Mouse (Mus musculus): ENCODE measurements around the gene Rbm14.
"Not testable (repeated sequence)": the region's sequence is repeated elsewhere in the genome, so short reads cannot be mapped to it uniquely, and the experiment has no call there.

Rbm14 gene

GRCm38 (mm10) chr19:4812334-4812949 is 1.0 kb upstream of the Rbm14 start:
- DNase-seq = not testable (repeated sequence)

- DNase-seq = no peak
These were observed 442 bp upstream of the Rbm14 start for GRCm38 (mm10) chr19:4811909-4812242.

- no peak for DNase-seq
These were observed 730 bp downstream of the Rbm14 start for GRCm38 (mm10) chr19:4810746-4811062.

GRCm38 (mm10) chr19:4810309-4810708 is 1.1 kb downstream of the Rbm14 start:
- DNase-seq = no peak

- peak; percentile 53 for DNase-seq
These were observed 8.2 kb downstream of the Rbm14 start for GRCm38 (mm10) chr19:4803283-4803682.

DNA sequence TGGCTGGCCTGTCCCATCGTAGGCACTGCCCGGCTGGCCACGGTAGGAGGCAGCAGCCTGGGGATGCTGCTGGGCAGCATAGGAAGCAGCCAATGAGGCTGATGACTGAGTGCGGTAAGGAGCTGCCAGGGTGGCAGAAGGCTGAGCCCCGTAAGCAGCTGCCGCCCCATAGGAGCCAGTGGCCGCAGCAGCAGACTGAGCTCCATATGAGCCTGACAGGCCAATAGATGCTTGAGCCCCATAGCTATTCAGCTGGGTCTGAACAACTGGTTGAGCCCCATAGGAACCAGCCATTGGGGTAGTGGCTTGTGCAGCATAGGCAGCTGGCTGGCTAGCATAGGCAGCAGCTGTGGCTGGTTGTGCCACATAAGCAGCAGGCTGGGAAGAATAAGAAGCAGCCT is 8.7 kb downstream of the Rbm14 start:
- DNase-seq = peak; percentile 65

DNA sequence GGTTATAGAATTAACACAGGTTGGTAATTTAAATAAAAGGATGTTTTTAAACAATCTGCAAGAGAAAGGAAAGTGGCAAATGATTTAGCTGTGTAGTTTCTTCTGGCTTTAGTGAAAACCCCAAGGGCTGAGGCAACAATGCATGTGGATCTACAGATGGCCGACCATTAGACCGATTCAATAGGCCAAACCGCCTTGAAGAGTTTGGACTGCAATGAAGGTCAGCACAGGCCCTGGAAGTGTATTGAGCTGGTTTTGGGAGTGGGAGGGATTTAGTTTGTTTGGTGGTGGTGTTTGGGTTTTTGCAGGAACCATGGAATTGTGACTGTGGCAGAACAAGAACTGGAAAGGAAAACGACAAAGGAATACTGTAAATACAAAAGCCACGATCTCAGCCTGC is 12.4 kb downstream of the Rbm14 start:
- no peak for DNase-seq

GRCm38 (mm10) chr19:4797846-4798245 is 13.6 kb downstream of the Rbm14 start:
- DNase-seq = no peak

DNA sequence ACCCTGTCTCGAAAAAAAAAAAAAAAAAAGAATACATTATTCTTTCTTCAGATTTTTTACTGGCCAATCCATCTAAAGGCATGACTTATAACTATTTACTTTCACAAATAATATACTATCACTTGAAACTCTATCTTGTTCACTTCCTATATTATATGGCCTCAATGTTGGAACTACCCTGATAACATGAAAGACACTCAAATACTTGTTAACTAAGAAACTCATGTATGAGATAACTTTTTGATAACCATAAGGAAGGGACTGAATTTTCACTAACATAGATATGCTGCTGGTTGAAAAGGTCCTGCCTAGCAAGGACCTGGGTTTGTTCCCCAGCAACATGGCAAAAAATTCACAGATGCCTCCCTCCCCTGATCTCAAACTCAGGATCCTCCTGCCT is 15.5 kb downstream of the Rbm14 start:
- DNase-seq = no peak

- DNase-seq = peak; percentile 100
These were observed 17.5 kb downstream of the Rbm14 start, which contains the start of gene Rbm4 for GRCm38 (mm10) chr19:4793831-4794422. TSS of gene Rbm4 (minus strand) at chr19:4793901.

DNA sequence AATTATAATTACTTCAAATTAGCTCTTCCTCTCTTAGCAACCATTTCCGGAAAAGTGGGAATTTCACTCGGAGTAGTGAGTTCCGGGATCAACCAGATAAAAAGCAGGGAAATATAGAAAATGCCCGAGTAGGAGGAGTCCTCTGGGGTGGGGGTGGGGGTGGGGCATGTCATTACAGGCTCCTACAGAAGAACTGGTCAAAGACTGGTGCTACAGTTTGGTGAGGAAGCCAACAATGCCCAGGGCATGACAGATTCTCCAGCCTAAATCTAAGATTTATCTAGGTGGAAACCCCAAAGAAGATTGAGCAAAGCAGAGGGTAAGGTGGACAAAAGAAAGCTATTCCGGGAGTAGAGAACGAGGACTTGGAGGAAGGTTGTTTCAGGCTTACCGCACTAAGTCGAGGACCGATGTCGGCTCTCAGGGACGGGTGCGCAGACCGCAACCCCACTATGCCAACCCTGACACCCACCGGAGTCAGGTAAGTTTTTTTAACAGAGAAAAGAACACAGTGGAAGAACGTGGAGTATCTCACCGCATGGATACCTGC is 18.1 kb downstream of the Rbm14 start:
- DNase-seq = no peak

DNA sequence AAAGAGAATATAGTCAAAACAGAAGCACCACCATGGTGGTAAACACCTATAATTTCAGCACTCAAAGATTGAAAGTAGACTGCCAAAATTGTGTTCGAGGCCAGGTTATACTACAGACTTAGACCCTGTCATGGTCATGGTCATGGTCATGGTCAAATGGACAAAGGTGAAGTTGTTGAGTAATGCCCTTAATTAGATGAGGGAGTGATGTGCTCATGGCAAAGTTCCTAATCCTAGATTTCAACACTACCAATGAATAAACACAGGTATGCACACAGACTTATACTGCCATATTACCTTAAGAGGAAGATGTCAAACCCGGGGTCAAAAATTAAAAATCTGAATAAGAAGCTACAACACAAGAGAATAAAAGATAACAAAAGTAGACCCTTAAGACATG is 25.1 kb downstream of the Rbm14 start:
- DNase-seq = no peak

- DNase-seq = no peak
These were observed 26.2 kb downstream of the Rbm14 start for GRCm38 (mm10) chr19:4785206-4785605.

GRCm38 (mm10) chr19:4782891-4783290 is 28.5 kb downstream of the Rbm14 start:
- DNase-seq = no peak

GRCm38 (mm10) chr19:4772785-4773184 is 38.6 kb downstream of the Rbm14 start:
- DNase-seq = no peak

GRCm38 (mm10) chr19:4767507-4768148 is 43.8 kb downstream of the Rbm14 start:
- no peak for DNase-seq

DNA sequence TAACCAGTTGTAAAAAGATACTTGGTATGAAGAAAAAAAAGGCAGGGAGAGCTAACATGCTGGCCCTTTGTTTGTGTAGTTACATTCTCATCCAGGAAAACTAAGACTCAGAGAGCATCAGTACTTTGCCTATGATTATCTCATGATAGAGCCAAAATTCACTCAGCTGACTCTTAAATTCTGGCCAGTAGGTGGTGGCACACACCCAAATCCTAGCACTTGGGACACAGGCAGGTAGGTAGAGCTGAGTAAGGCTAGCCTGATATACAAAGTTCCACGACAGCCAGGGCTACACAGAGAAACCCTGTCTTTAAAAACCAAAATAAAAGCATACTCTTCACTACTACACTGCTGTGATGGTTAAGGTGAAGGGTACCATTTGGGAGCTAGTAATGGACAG is 48.6 kb downstream of the Rbm14 start:
- no peak for DNase-seq

DNA sequence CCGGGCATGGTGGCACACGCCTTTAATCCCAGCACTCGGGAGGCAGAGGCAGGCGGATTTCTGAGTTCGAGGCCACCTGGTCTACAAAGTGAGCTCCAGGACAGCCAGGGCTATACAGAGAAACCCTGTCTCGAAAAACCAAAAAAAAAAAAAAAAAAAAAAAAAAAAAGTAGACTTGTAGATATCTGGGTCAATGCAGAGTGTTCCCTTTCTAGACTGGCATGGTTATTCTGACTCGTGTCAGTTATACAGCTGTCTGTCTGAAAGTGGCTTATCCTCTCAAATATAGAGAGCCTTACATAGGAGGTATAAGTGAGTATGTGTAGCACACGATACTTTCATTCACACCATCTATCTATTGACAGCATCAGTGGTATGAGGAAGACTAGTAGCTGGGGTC is 50.9 kb downstream of the Rbm14 start:
- DNase-seq = not testable (repeated sequence)

- DNase-seq = no peak
These were observed 54.5 kb downstream of the Rbm14 start for GRCm38 (mm10) chr19:4756921-4757320.

DNA sequence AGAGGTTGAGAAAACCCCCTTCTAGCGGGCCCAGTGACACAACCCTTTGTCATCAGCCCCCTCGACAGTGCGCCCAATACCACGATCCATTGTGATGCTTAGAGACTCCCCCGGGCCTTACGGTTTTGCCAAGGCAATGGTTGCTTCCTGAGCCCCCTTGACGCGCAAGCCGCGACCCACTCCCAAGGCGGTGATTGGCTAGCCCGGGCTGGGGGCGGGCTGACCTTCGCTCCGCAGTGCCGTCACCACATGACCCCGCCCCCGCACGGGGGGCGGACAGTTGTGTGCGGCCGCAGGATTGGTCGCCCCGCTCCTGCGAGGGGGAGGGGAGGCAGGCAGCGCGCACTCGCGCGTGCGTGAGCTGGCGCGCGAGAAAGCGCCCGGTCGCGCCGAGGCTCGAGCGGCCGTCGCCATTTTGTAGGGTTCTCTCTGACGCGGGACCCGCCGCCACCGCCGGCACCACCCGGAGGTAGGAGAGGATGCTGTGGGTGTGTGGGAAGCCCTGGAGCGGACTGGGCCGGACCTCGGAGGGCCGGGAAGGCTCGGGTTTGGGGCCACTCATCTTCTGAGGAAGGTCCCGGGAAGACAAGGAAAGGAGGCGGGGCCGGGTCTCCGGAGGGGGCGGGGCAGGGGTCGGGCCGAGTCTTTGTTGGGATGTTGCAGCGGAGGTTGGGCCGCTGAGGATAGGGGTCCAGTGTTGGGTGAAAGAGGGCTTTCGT is 55.1 kb downstream of the Rbm14 start, which contains the start of gene Rbm4b:
Gene Rbm4b (plus strand): TSS at position 305 of the 719 bp plus-strand sequence.
- peak; percentile 99 for DNase-seq

- peak; percentile 94 for DNase-seq
These were observed 55.8 kb downstream of the Rbm14 start for GRCm38 (mm10) chr19:4755565-4756192.

Measured in retina, postnatal 1 day (tissue).